Mouse (Mus musculus) small intestine, adult 2 months (tissue): ENCODE data around the gene Tmem50b.

Source experiments
- CTCF ChIP-seq: fragments of 200-500 bp; IDR thresholded peaks from 2 replicates; pipeline ENCODE4 v1.5.1; 2012; ENCODE audit warnings: low read depth, mild to moderate bottlenecking, control low read depth, inconsistent platforms, low read length, moderate library complexity, mixed read lengths; ENCODE audit not compliant: insufficient replicate concordance, insufficient read length; ENCODE audit errors: extremely low read depth
- POLR2A ChIP-seq: fragments of 200-500 bp; IDR thresholded peaks from 2 replicates; pipeline ENCODE4 v1.6.1; 2012; ENCODE audit warnings: low read depth, mild to moderate bottlenecking, control low read depth, inconsistent platforms, low read length, moderate library complexity

GRCm38 (mm10) chr16:91526274-91526673 lies 71.3 kb downstream of the Tmem50b start:
- TF ChIP-seq POLR2A (no peak), CTCF (no peak)
